Mouse (Mus musculus) thymus, adult 2 months (tissue): ENCODE results near the gene Phc2. TPM values are rescaled to one million over a fixed set of nuclear protein-coding genes. Genes with fewer than 3 reads are reported as not detected.

ENCODE experiments used
- DNase-seq: peaks from one replicate; pipeline ENCODE4 v3.0.0; 2021
- H3K27ac ChIP-seq: fragments of 200-500 bp; 2 replicates; pipeline ENCODE4 v1.5.1; 2012; ENCODE audit warnings: low read length, control low read depth; ENCODE audit not compliant: control insufficient read depth, insufficient read depth
- H3K27me3 ChIP-seq: fragments of 200-500 bp; 2 replicates; pipeline ENCODE4 v1.6.1; 2012; ENCODE audit warnings: mild to moderate bottlenecking, low read length, moderate library complexity, mixed read lengths; ENCODE audit not compliant: control insufficient read depth, insufficient read depth
- H3K36me3 ChIP-seq: fragments of 200-500 bp; 2 replicates; pipeline ENCODE4 v1.6.1; 2012; ENCODE audit warnings: mild to moderate bottlenecking, low read length, moderate library complexity; ENCODE audit not compliant: control insufficient read depth, insufficient read depth
- H3K4me1 ChIP-seq: fragments of 200-500 bp; replicated peaks from 2 replicates; pipeline ENCODE4 v1.6.1; 2012; ENCODE audit warnings: low read length; ENCODE audit not compliant: control insufficient read depth, insufficient read depth
- H3K4me3 ChIP-seq: fragments of 200-500 bp; 2 replicates; pipeline ENCODE4 v1.5.1; 2012; ENCODE audit warnings: mild to moderate bottlenecking, low read length, control low read depth, moderate library complexity; ENCODE audit not compliant: control insufficient read depth, insufficient read depth
- CTCF ChIP-seq: fragments of 200-500 bp; IDR thresholded peaks from 2 replicates; pipeline ENCODE4 v1.5.1; 2012; ENCODE audit warnings: mild to moderate bottlenecking, control low read depth, low read length, moderate library complexity, borderline replicate concordance; ENCODE audit not compliant: control insufficient read depth, poor library complexity, insufficient read depth; ENCODE audit errors: extremely low read depth
- POLR2A ChIP-seq: fragments of 200-500 bp; IDR thresholded peaks from 2 replicates; pipeline ENCODE4 v1.6.1; 2012; ENCODE audit warnings: mild to moderate bottlenecking, low read length, control low read depth, moderate library complexity; ENCODE audit not compliant: control insufficient read depth, poor library complexity, insufficient read depth; ENCODE audit errors: extremely low read depth
- WGBS: fragments of 180-500 bp; shearing (Covaris S2); methylation state at CpG from one replicate; pipeline ENCODE4 v1.1.7; 2018; 5-methylcytosine and 5-hydroxymethylcytosine counted together
- polyA plus RNA-seq: library from polyadenylated mRNA; depleted of rRNA; stranded (reverse); fragments of >200 nt; gene quantifications from 2 replicates; pipeline ENCODE4 v1.2.3, GENCODE M21; 2012

Gene Phc2
- polyA plus RNA-seq, 1 experiment: 139 TPM

DNA sequence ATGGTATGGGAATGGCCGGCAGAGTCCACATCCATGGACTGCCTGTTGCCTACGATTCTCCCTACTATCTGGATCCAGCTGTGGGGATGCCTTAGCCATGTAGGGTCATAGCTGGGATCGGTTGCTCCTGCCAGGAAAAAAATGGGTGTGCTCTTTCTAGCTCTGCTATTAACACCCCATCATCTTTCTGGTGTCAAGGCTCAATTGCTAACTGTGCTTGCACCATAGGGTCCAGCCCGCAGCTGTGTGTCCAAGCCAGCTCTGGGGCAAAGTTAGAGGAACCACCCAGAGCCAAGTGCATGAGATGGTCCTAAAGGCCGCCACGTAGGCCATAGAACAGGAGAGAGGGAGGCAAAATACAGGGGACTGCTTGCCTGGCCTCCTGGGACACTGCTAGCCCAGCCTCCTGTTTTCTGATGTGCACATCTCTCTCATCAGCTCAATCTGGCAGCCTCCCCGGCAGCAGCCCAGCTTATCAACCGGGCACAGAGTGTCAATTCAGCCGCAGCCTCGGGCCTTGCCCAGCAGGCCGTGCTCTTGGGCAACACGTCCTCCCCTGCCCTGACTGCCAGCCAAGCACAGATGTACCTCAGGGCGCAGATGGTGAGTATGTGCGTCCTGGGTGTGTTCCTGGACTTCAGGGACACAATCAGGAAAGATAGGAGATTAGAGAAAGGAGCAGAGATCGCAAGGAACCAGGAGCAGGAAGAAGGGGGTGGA, 54.7 kb downstream of the Phc2 start:
- H3K27me3 ChIP-seq: no peaks in the 10 kb centered on the region
- TF ChIP-seq CTCF (no peak), POLR2A (no peak)
- no peak overlapping the region for H3K4me3 ChIP-seq
- no peaks in the 10 kb centered on the region for H3K36me3 ChIP-seq
- DNase-seq: no peak
- H3K4me1 ChIP-seq: peaks cover 12% of the 10 kb centered on the region
- WGBS: 95% methylated on average over 15 of the region's 15 CpGs
- H3K27ac ChIP-seq: no peak overlapping the region

DNA sequence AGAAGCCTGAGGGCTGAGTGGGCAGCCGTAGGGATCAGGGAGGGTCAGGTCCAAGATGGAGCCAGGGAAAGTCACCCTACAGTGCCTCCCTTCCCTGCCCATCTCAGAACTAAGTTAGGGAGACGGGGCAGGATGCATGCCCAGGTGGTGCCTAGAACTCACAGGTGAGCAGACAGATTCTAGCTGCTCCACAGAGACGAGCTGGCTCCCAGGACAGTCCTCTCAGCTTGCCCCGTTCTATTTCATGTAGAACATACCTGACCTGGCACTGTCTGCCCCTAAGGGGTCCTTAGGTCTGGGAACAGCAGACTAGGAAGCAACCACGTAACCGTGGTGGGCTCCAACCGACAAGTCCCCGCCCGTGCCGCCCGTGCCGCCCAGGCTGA, 55.3 kb downstream of the Phc2 start:
- H3K27me3 ChIP-seq: no peaks in the 10 kb centered on the region
- no peak overlapping the region for H3K27ac ChIP-seq
- DNase-seq: no peak
- H3K4me1 ChIP-seq: peaks cover 12% of the 10 kb centered on the region
- no peak overlapping the region for H3K4me3 ChIP-seq
- H3K36me3 ChIP-seq: no peaks in the 10 kb centered on the region
- TF ChIP-seq CTCF: no peak
- no peak for TF ChIP-seq POLR2A
- 97% methylated on average over 12 of the region's 12 CpGs for WGBS

DNA sequence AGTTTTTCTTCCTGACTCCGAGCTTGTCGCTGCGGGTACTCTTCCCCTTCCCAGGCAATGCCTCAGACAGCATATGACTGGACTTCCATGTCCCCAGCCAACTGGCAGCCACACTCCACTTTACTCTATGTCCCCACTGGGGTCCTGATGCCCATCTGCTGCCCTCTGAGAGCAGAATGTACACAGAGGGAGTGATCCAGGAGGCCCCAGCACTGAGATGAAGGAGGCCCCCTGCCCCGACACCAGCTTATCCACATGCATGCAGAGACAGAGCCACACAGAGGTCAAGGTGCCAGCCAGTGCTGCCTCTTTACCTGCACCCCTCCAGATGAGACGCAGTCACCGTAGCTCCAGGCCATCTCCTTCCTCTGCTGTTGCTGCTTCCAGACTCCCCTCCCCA, 55.8 kb downstream of the Phc2 start:
- Histone ChIP-seq H3K4me3 (no peak overlapping the region), H3K27ac (no peak overlapping the region), H3K27me3 (no peaks in the 10 kb centered on the region), H3K36me3 (no peaks in the 10 kb centered on the region), H3K4me1 (peaks cover 17% of the 10 kb centered on the region)
- no peak for DNase-seq
- 98% methylated on average over 6 of the region's 6 CpGs for WGBS
- TF ChIP-seq POLR2A: no peak
- no peak for TF ChIP-seq CTCF

DNA sequence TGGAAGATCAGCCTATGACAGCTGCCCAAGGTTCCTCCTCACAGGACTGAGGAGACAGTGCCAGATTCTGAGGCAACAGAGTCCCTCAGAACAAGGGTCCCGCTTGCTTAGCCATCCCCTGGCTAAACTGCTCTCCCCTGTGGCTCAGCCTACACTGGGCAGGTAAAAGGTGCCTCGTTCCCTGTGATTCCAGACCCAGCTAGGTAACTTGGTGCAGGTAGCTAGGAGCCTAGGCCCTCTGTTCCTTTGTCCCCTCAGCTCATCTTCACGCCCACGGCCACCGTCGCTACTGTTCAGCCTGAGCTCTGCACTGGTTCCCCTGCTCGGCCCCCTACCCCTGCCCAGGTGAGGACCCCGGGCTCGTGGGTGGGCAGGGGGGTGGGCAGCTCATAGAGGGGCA, 56.3 kb downstream of the Phc2 start:
- Histone ChIP-seq H3K36me3 (no peaks in the 10 kb centered on the region), H3K27me3 (no peaks in the 10 kb centered on the region), H3K4me3 (no peak overlapping the region), H3K4me1 (peaks cover 22% of the 10 kb centered on the region), H3K27ac (no peak overlapping the region)
- 90% methylated on average over 9 of the region's 9 CpGs for WGBS
- TF ChIP-seq CTCF: no peak
- TF ChIP-seq POLR2A: no peak
- DNase-seq: no peak

DNA sequence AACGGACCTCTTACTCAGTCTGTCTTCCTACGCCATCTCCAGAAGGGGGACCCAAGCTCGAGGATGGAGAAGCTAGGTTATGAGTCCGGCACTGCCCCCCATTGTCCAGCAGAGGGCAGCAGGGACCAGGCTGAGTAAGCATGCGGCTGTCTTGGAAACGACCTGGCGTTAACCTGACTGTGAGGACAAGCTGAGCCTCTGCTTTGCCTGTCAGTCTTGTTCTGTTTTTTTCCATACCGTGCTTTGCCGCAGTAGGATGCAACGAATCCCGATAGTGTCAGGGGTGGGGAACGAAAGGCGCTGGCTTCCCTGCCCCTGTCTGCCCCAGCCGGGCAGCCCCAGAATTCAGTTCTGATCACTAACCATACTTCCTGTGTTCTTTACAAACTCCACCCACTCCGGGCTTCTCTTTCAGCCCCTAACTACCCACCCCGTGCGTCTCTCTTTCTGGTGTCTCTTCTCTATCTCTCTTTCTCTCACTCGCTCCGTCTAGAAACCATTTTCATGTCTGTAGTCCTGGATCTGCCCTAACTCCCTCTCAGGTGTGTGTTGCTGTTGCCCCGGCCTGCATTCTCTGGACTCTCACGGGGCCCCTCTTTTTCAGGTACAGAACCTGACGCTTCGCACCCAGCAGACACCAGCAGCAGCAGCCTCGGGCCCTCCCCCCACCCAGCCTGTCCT, 57.1 kb downstream of the Phc2 start:
- H3K27me3 ChIP-seq: no peaks in the 10 kb centered on the region
- peak overlapping the region; percentile 51 for H3K4me3 ChIP-seq
- 5% methylated on average over 24 of the region's 24 CpGs for WGBS
- peak; percentile 94 for DNase-seq
- peak overlapping the region; percentile 21; the same call in 1 of the 2 replicates for H3K27ac ChIP-seq
- no peaks in the 10 kb centered on the region for H3K36me3 ChIP-seq
- peak; percentile 99 for TF ChIP-seq CTCF
- no peak; the same call in 1 of the 2 replicates for TF ChIP-seq POLR2A
- H3K4me1 ChIP-seq: peaks cover 28% of the 10 kb centered on the region

DNA sequence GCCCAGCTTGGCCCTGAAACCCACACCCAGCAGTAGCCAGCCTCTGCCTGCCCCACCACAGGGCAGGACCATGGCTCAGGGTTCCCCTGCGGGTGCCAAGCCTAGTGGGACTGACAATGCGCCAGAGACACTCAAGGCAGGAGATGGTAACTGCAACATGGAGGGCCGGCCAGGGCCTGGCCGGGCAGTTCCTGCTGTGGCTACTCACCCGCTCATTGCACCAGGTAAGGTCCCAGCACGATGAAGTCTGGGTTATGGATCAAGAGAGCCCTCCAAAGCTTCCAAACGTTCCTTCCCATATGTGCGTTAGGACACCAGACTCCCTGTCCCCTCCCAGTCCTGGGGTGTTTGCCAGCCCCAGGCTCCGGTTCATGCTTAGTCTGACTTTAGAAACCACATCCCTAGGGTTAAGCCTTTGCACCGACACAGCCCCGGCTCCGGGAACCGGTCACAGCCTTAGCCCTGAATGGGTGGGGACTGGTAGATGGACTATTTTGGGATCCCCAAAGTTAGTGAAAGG, 57.7 kb downstream of the Phc2 start:
- DNase-seq: no peak

More for the DNA sequence above, 57.7 kb downstream of the Phc2 start:
- TF ChIP-seq CTCF (no peak), POLR2A (no peak; the same call in 1 of the 2 replicates)
- H3K4me3 ChIP-seq: peak overlapping the region; percentile 51
- H3K4me1 ChIP-seq: peaks cover 28% of the 10 kb centered on the region
- 78% methylated on average over 13 of the region's 13 CpGs for WGBS
- no peaks in the 10 kb centered on the region for H3K27me3 ChIP-seq
- no peak overlapping the region for H3K27ac ChIP-seq
- no peaks in the 10 kb centered on the region for H3K36me3 ChIP-seq
